Mouse (Mus musculus): ENCODE data around the gene Rin2. TPM values are rescaled to one million over a fixed set of nuclear protein-coding genes. Genes with fewer than 3 reads are reported as not detected.

The Rin2 gene
- polyA plus RNA-seq, 1 experiment from 2014 or later: 26.7 TPM

DNA sequence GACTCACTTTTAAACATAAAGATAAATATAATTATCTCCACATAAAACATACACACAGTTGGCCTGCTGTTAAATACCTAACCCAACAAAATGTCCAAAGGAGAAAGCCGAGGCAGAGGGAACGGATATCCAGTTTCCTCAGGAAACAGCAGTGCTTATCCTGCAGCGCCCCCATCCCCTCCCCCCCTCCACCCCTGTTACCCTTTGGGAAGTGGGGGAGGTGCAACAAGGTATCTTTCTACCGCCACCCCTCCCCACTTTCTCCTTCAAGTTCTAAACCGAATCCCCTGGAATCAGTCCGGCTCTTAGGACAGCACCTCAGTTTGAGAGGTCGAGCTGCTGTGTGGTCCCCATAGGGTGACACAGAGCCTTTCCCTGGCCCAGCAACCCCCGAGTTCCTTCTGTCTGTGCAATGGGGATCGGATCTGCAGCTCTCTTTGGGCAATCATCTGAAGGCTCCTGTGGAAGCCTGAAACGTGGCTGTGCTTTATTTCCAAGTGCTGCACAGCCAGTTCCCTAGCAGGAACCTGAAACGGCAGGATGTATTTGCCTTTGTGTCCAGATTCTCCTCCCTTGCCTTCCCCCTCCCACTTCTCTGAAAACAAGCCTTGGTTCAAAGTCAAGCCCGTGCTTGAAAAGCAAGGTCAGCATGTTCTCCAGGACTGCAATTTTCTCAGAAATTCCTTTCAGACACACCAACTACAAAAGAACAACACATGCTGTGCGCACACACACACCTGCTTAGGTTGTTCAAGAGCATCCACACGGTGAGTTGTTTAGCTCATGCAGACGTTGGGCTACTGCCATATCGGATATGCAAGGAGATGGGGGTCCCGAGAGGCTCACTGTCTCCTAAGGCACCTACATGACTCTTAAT is 209.3 kb downstream of the Rin2 start:
- DNase-seq (peak; percentile 38), ATAC-seq (ENCODE audit: insufficient read depth) (no peak)
- Histone ChIP-seq H3K4me2 (peak overlapping the region; percentile 10; the same call in 1 of the 2 replicates), H3K9ac (no peak overlapping the region), H3K27ac (ENCODE audit: low read depth) (peak overlapping the region; percentile 75; the same call in 1 of the 2 replicates), H3K27me3 (ENCODE audit: insufficient read depth, low read length) (no peaks in the 10 kb centered on the region), H3K4me1 (ENCODE audit: insufficient read depth) (peaks cover 20% of the 10 kb centered on the region), H3K4me3 (ENCODE audit: low read depth, low read length) (no peak overlapping the region), H3K36me3 (ENCODE audit: insufficient read depth) (peaks cover 58% of the 10 kb centered on the region), H3K9me3 (ENCODE audit: low read depth, low read length) (no peaks in the 10 kb centered on the region)
- TF ChIP-seq CTCF (IDR thresholded peaks at IDR 0.05; ENCODE audit: low read depth): no peak
- WGBS: 29% methylated on average over 17 of the region's 17 CpGs

DNA sequence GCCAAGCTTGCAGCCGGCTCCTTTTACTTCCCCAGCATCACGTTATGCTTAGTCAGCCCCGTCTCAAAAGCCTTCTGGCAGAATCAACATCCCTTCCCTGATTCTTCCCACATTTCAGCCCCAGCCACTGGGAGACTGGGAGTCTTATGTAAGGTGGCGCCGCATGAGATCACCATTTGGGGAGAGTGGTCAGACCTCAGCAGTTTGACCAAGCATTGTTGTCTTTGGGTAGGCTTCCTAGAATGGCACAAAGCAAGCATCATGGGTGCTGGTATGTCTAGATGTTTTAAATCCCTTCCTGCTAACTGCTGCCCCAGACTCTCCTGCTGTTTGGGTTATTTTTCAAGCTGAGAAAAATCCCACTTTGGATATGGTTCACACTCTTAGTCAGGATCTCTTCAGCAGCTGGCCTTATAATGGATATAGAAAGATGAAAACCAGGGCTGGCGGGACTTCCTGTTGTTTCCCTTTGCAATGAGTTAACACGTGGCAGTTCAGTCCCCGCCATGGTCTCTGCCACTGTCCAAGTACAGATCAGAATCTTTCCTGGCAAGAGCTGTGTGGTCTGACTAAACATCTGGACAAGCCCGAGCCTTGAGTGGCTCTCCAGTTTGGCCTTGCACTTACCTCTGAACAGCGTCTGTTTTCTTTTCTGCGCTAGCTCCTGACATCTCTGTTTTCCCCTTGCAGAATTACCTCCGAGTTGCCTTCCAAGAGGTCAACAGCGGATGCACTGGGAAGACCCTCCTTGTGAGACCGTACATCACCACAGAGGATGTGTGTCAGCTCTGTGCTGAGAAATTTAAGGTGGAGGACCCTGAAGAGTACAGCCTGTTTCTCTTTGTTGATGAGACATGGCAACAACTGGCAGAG is 210.1 kb downstream of the Rin2 start:
- peak; percentile 50 for DNase-seq
- no peak for ATAC-seq (ENCODE audit: insufficient read depth)
- Histone ChIP-seq H3K27ac (ENCODE audit: low read depth) (peak overlapping the region; percentile 75), H3K9ac (no peak overlapping the region), H3K36me3 (ENCODE audit: insufficient read depth) (peaks cover 49% of the 10 kb centered on the region), H3K4me1 (ENCODE audit: insufficient read depth) (peaks cover 22% of the 10 kb centered on the region), H3K9me3 (ENCODE audit: low read depth, low read length) (no peaks in the 10 kb centered on the region), H3K4me2 (no peak overlapping the region), H3K27me3 (ENCODE audit: insufficient read depth, low read length) (no peaks in the 10 kb centered on the region), H3K4me3 (ENCODE audit: low read depth, low read length) (no peak overlapping the region)
- no peak for TF ChIP-seq CTCF (IDR thresholded peaks at IDR 0.05; ENCODE audit: low read depth)
- 48% methylated on average over 14 of the region's 14 CpGs for WGBS

DNA sequence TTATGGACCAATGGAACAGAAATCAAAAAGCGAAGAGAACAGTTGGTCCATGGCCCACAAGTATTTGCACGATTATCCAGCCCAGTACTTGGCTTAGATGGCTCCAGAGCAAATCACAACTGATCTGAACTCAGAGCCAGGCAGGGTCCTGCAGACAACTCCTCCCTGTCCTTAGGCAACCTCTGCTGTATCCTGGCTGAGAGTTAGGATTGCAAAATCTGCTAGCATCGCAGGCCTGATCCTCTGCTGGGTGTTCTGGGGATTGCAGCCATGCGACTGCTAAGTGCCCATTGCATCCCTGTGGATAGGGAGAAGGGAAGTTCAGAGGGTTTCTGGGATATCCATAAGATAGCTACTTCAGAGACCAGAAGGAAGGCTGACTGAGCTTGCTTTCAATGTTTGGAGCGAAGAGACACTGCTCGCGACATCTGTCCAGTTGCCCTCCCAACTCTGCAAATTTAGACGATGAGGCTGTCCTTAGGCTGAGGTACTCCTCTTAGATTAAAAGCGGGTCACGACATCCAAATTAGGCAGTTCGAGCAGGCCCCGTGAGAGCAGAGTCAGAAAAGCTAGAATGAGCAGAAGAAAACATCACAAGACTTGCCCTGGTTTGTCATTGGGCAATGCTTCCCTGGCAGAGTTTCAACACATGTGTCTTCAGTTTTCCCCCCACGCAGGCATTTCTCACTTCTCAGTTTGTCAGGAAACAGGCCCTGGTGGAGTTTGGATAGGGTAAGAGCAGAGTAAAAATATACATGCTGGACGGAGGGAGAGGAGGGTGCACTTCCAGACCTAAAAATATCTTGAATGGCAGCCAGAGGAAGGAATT is 213.1 kb downstream of the Rin2 start:
- Histone ChIP-seq H3K36me3 (ENCODE audit: insufficient read depth) (peaks cover 41% of the 10 kb centered on the region), H3K4me3 (ENCODE audit: low read depth, low read length) (no peak overlapping the region), H3K4me2 (peak overlapping the region; percentile 10; the same call in 1 of the 2 replicates), H3K9ac (no peak overlapping the region), H3K9me3 (ENCODE audit: low read depth, low read length) (no peaks in the 10 kb centered on the region), H3K4me1 (ENCODE audit: insufficient read depth) (peaks cover 22% of the 10 kb centered on the region), H3K27ac (ENCODE audit: low read depth) (peak overlapping the region; percentile 85), H3K27me3 (ENCODE audit: insufficient read depth, low read length) (no peaks in the 10 kb centered on the region)
- ATAC-seq (ENCODE audit: insufficient read depth) (peak; percentile 87), DNase-seq (peak; percentile 92)
- WGBS: 39% methylated on average over 14 of the region's 14 CpGs
- peak; percentile 78 for TF ChIP-seq CTCF (IDR thresholded peaks at IDR 0.05; ENCODE audit: low read depth)

DNA sequence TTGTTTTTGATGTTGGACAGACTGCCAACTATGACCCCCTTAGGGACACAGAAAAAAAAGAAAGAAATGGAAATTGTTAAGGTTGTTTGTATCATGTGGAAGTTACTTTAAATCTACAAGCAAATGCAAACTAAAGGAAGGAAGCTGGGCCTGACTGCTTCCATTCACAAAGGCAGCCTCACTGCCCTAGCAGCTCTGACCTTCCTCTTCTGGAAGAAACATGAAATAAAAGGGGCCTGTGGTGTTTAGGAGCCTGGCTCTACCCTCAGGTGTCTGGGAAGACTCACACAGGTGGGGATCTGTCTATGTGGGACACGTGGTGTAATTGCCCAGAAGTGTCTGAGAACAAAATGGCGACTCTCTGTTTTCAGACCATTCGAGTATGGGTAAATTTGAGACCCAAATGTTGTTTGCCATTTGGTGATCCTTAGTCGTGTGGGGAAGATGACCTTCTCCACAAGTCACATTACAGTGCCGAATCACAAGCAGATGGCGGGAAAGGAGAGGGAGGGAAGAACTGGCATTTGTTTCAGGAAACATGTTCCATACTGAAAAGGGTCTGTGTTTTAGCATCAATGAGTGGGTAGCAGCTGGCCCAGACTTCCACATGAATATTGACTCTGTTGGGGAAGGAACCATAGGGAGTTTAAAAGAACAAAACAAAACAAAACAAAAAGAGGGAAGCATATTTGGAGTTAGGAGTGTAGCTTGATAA is 213.9 kb downstream of the Rin2 start:
- no peak overlapping the region for H3K9ac ChIP-seq
- DNase-seq (no peak), ATAC-seq (ENCODE audit: insufficient read depth) (no peak)
- peaks cover 35% of the 10 kb centered on the region for H3K36me3 ChIP-seq (ENCODE audit: insufficient read depth)
- no peaks in the 10 kb centered on the region for H3K27me3 ChIP-seq (ENCODE audit: insufficient read depth, low read length)
- H3K27ac ChIP-seq (ENCODE audit: low read depth): peak overlapping the region; percentile 90
- TF ChIP-seq CTCF (IDR thresholded peaks at IDR 0.05; ENCODE audit: low read depth): no peak
- no peak overlapping the region for H3K4me2 ChIP-seq
- 58% methylated on average over 6 of the region's 6 CpGs for WGBS
- peaks cover 22% of the 10 kb centered on the region for H3K4me1 ChIP-seq (ENCODE audit: insufficient read depth)
- no peaks in the 10 kb centered on the region for H3K9me3 ChIP-seq (ENCODE audit: low read depth, low read length)
- no peak overlapping the region for H3K4me3 ChIP-seq (ENCODE audit: low read depth, low read length)

DNA sequence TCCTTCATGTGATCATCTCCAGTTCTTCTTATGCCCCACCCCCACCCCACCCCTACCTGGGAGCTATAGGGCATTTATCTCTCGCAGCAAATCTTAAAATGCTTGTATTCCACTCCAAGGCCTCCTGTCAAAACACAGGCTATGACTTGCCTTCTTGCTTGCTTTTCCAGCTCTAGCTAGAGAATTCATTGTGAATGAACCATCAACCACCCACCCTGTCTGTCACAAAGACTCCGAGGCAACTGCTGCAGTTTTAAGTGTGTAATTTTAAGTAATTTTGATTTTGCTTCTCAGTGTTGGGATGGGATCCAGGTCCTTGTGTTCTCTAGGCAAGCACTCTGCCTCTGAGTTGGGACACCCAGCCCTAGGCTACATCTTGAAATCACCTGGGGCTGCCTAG is 215.6 kb downstream of the Rin2 start:
- H3K27ac ChIP-seq (ENCODE audit: low read depth): no peak overlapping the region
- DNase-seq: no peak
- no peaks in the 10 kb centered on the region for H3K27me3 ChIP-seq (ENCODE audit: insufficient read depth, low read length)
- no peak for TF ChIP-seq CTCF (IDR thresholded peaks at IDR 0.05; ENCODE audit: low read depth)
- no peaks in the 10 kb centered on the region for H3K9me3 ChIP-seq (ENCODE audit: low read depth, low read length)
- WGBS: 76% methylated on average over 2 of the region's 2 CpGs
- H3K4me1 ChIP-seq (ENCODE audit: insufficient read depth): peaks cover 14% of the 10 kb centered on the region
- no peak overlapping the region for H3K4me3 ChIP-seq (ENCODE audit: low read depth, low read length)
- no peak overlapping the region for H3K9ac ChIP-seq
- ATAC-seq (ENCODE audit: insufficient read depth): no peak
- no peak overlapping the region for H3K4me2 ChIP-seq
- peaks cover 19% of the 10 kb centered on the region for H3K36me3 ChIP-seq (ENCODE audit: insufficient read depth)

DNA sequence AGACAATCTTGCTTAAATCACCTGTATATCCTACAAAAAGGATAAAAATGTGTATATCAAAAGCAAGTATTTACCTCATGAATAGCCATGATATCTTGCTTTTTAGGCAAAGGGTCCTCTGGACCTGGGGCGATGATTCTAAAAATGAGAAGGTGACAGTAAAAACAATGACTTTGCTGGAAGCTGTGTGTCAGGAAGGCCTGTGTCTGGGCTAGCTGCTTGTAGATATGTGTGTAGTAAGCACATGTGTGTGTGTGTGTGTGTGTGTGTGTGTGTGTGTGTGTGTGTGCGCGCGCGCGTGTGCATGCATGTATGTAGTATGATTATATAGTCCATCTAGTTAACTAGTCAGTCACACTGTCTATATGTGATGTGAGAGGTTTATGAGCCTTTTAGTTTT is 218.7 kb downstream of the Rin2 start:
- H3K4me3 ChIP-seq (ENCODE audit: low read depth, low read length): no peak overlapping the region
- 96% methylated on average over 6 of the region's 6 CpGs for WGBS

More for the DNA sequence above, 218.7 kb downstream of the Rin2 start:
- no peaks in the 10 kb centered on the region for H3K9me3 ChIP-seq (ENCODE audit: low read depth, low read length)
- H3K4me1 ChIP-seq (ENCODE audit: insufficient read depth): peaks cover 7% of the 10 kb centered on the region; the same call in 1 of the 2 replicates
- H3K9ac ChIP-seq: no peak overlapping the region
- H3K36me3 ChIP-seq (ENCODE audit: insufficient read depth): no peaks in the 10 kb centered on the region
- no peaks in the 10 kb centered on the region for H3K27me3 ChIP-seq (ENCODE audit: insufficient read depth, low read length)
- ATAC-seq (ENCODE audit: insufficient read depth) (no peak), DNase-seq (no peak)
- no peak overlapping the region for H3K27ac ChIP-seq (ENCODE audit: low read depth)
- no peak for TF ChIP-seq CTCF (IDR thresholded peaks at IDR 0.05; ENCODE audit: low read depth)
- no peak overlapping the region for H3K4me2 ChIP-seq
